Mouse (Mus musculus) heart, adult 2 months (tissue): ENCODE results near the gene Rab11fip5. TPM values are rescaled to one million over a fixed set of nuclear protein-coding genes. Genes with fewer than 3 reads are reported as not detected.

Source experiments
- DNase-seq, 2 experiments: peaks; one replicate each; pipeline ENCODE4 v3.0.0; 2021
- H3K27ac ChIP-seq: fragments of 200-600 bp; 2 replicates; pipeline ENCODE4 v1.8.1; 2022
- H3K27me3 ChIP-seq: fragments of 200-500 bp; 2 replicates; pipeline ENCODE4 v1.6.1; 2012; ENCODE audit warnings: mild to moderate bottlenecking, low read length, inconsistent platforms, mixed read lengths; ENCODE audit not compliant: control insufficient read depth, insufficient read depth
- H3K36me3 ChIP-seq: fragments of 200-500 bp; 2 replicates; pipeline ENCODE4 v1.6.1; 2012; ENCODE audit warnings: low read length, inconsistent platforms; ENCODE audit not compliant: control insufficient read depth, insufficient read depth
- H3K4me1 ChIP-seq: fragments of 200-500 bp; 2 replicates; pipeline ENCODE4 v1.6.1; 2011; ENCODE audit warnings: low read length; ENCODE audit not compliant: control insufficient read depth, insufficient read depth
- H3K4me3 ChIP-seq: fragments of 200-600 bp; 2 replicates; pipeline ENCODE4 v1.8.1; 2022
- H3K79me2 ChIP-seq: fragments of 200-500 bp; replicated peaks from 2 replicates; pipeline ENCODE4 v1.6.1; 2012; ENCODE audit warnings: mild to moderate bottlenecking, inconsistent platforms, low read length, moderate library complexity, mixed read lengths; ENCODE audit not compliant: control insufficient read depth, insufficient read depth
- H3K9ac ChIP-seq: fragments of 200-500 bp; 2 replicates; pipeline ENCODE4 v1.6.1; 2012; ENCODE audit warnings: low read depth, mild to moderate bottlenecking, control low read depth, inconsistent platforms, low read length, mixed read lengths
- CTCF ChIP-seq: fragments of 200-600 bp; IDR thresholded peaks from 2 replicates; pipeline ENCODE4 v1.8.1; 2022; ENCODE audit warnings: antibody characterized with exemption, mild to moderate bottlenecking, moderate library complexity
- EP300 ChIP-seq: fragments of 200-500 bp; IDR thresholded peaks from 2 replicates; pipeline ENCODE4 v1.6.1; 2011; ENCODE audit warnings: low read depth, low read length, control low read depth; ENCODE audit not compliant: insufficient read depth
- POLR2A ChIP-seq: fragments of 200-500 bp; IDR thresholded peaks from 2 replicates; pipeline ENCODE4 v1.6.1; 2011; ENCODE audit warnings: mild to moderate bottlenecking, low read depth, low read length, control low read depth; ENCODE audit not compliant: insufficient read depth
- WGBS: fragments of 180-500 bp; shearing (Covaris S2); methylation state at CpG from one replicate; pipeline ENCODE4 v1.1.7; 2018; 5-methylcytosine and 5-hydroxymethylcytosine counted together
- intact Hi-C: fragments of 180-260 bp; cut with DNase I; formaldehyde crosslinking; loops from one replicate; pipeline ENCODE4 v1.15.1; 2025
- polyA plus RNA-seq: library from polyadenylated mRNA; depleted of rRNA; stranded (reverse); fragments of >200 nt; gene quantifications from 2 replicates; pipeline ENCODE4 v1.2.3, GENCODE M21; 2012
- total RNA-seq, 2 experiments: library from RNA; stranded (reverse); gene quantifications; 2 replicates each; pipeline ENCODE4 v1.2.3; 2021

The Rab11fip5 gene
- total and polyA plus RNA-seq, 3 experiments = 41.6 to 73.9 (median 59.3) TPM

GRCm38 (mm10) chr6:85368722-85369121 lies 5.7 kb downstream of the Rab11fip5 start:
- intact Hi-C loops = no loop called here

GRCm38 (mm10) chr6:85368166-85368565 lies 6.3 kb downstream of the Rab11fip5 start:
- Histone ChIP-seq H3K4me1 (peaks cover 65% of the 10 kb centered on the region), H3K9ac (no peak overlapping the region), H3K36me3 (peaks cover 36% of the 10 kb centered on the region), H3K4me3 (no peak overlapping the region), H3K27me3 (no peaks in the 10 kb centered on the region), H3K27ac (peak overlapping the region; percentile 96), H3K79me2 (peaks cover 2% of the 10 kb centered on the region; the same call in 1 of the 2 replicates)
- intact Hi-C loops = no loop called here
- WGBS = 62% methylated on average over 1 of the region's 1 CpGs
- TF ChIP-seq POLR2A (no peak), EP300 (no peak), CTCF (no peak)
- peak in 1 of 2 experiments; percentile 17 for DNase-seq

More at GRCm38 (mm10) chr6:85368722-85369121, 5.7 kb downstream of the Rab11fip5 start:
- no peak for TF ChIP-seq EP300
- TF ChIP-seq CTCF = no peak
- TF ChIP-seq POLR2A = no peak
- peak in 1 of 2 experiments; percentile 32 for DNase-seq
- Histone ChIP-seq H3K4me1 (peaks cover 65% of the 10 kb centered on the region), H3K36me3 (peaks cover 36% of the 10 kb centered on the region), H3K27ac (peak overlapping the region; percentile 96), H3K4me3 (no peak overlapping the region), H3K79me2 (peaks cover 3% of the 10 kb centered on the region; the same call in 1 of the 2 replicates), H3K27me3 (no peaks in the 10 kb centered on the region), H3K9ac (no peak overlapping the region)
- WGBS = 45% methylated on average over 5 of the region's 5 CpGs

- Histone ChIP-seq H3K27ac (peak overlapping the region; percentile 68), H3K4me1 (peaks cover 60% of the 10 kb centered on the region), H3K4me3 (no peak overlapping the region), H3K9ac (peak overlapping the region; percentile 13; the same call in 1 of the 2 replicates), H3K79me2 (peaks cover 2% of the 10 kb centered on the region; the same call in 1 of the 2 replicates), H3K36me3 (peaks cover 37% of the 10 kb centered on the region), H3K27me3 (no peaks in the 10 kb centered on the region)
- TF ChIP-seq EP300 = no peak
- no peak for TF ChIP-seq CTCF
- no peak for TF ChIP-seq POLR2A
- DNase-seq = peak in 1 of 2 experiments; percentile 42
- intact Hi-C loops = no loop called here
- WGBS = 3% methylated on average over 1 of the region's 1 CpGs
Observed at GRCm38 (mm10) chr6:85366387-85366786, 8.0 kb downstream of the Rab11fip5 start.

- Histone ChIP-seq H3K27ac (peak overlapping the region; percentile 34), H3K4me3 (no peak overlapping the region), H3K9ac (no peak overlapping the region), H3K27me3 (no peaks in the 10 kb centered on the region), H3K79me2 (peaks cover 2% of the 10 kb centered on the region), H3K4me1 (peaks cover 50% of the 10 kb centered on the region), H3K36me3 (peaks cover 29% of the 10 kb centered on the region)
- DNase-seq = no peak
- intact Hi-C loops = no loop called here
- 58% methylated on average over 5 of the region's 5 CpGs for WGBS
- TF ChIP-seq CTCF (no peak), EP300 (no peak), POLR2A (no peak)
Observed at GRCm38 (mm10) chr6:85364439-85364838, 10.0 kb downstream of the Rab11fip5 start.

GRCm38 (mm10) chr6:85363906-85364260 lies 10.6 kb downstream of the Rab11fip5 start:
- intact Hi-C loops = no loop called here
- TF ChIP-seq EP300 (no peak), POLR2A (no peak), CTCF (no peak)
- Histone ChIP-seq H3K79me2 (peaks cover 2% of the 10 kb centered on the region), H3K4me3 (no peak overlapping the region), H3K4me1 (peaks cover 45% of the 10 kb centered on the region), H3K27ac (peak overlapping the region; percentile 34; the same call in 1 of the 2 replicates), H3K9ac (no peak overlapping the region), H3K27me3 (no peaks in the 10 kb centered on the region), H3K36me3 (peaks cover 29% of the 10 kb centered on the region)
- peak in 1 of 2 experiments; percentile 21 for DNase-seq
- WGBS = 42% methylated on average over 4 of the region's 4 CpGs

- H3K27ac ChIP-seq = no peak overlapping the region; the same call in 1 of the 2 replicates
- intact Hi-C loops = no loop called here
- TF ChIP-seq CTCF = peak; percentile 29
- TF ChIP-seq POLR2A = no peak
- 76% methylated on average over 5 of the region's 5 CpGs for WGBS
- no peak overlapping the region for H3K9ac ChIP-seq
- peaks cover 29% of the 10 kb centered on the region for H3K36me3 ChIP-seq
- DNase-seq = no peak
- no peaks in the 10 kb centered on the region for H3K27me3 ChIP-seq
- peaks cover 2% of the 10 kb centered on the region for H3K79me2 ChIP-seq
- peaks cover 43% of the 10 kb centered on the region for H3K4me1 ChIP-seq
- no peak overlapping the region for H3K4me3 ChIP-seq
Observed at GRCm38 (mm10) chr6:85363231-85363905, 11.1 kb downstream of the Rab11fip5 start.
